Mouse (Mus musculus) naive thymus-derived CD4-positive, alpha-beta T cell, adult 2 months (primary cell): ENCODE results near the gene Hoga1.
"Not testable (repeated sequence)": the region's sequence is repeated elsewhere in the genome, so short reads cannot be mapped to it uniquely, and the experiment has no call there.

ENCODE experiments used
- DNase-seq: peaks from one replicate; pipeline ENCODE4 v3.0.0-alpha.2; 2011; ENCODE audit warnings: low read depth

Hoga1 gene

DNA sequence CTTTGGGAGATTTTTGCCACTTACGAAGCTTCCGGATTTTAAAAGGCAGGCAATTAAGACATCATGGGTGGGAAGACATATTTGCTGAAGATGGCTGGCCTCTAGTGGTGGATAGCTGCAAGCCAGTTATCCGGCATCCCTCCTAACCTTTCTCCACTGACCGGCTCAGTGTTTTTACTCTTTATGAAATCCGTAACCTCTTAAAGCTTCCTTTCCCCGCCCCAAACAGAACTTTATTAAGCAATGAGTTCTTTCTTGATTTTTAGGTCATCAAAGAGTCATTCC is 23.8 kb downstream of the Hoga1 start:
- no peak for DNase-seq

DNA sequence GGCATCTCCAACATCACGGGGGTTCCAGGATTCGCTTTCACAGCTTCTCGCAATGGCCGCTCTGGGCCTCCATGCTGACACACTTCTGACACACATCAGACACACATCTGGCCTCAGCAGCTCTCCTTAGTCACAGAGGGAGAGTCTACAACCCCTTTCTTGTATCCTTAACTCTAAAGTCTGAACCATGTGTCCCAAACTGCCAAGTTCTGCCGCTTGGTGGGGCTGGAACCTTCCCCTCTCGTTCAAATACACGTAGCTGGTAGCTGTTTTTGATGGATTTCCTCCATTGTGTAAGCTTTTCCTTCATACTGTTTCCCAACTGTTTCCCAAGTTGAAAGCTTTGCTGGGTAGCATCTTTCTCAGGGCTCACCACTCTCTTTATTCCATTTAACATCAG is 25.8 kb downstream of the Hoga1 start:
- DNase-seq: no peak

DNA sequence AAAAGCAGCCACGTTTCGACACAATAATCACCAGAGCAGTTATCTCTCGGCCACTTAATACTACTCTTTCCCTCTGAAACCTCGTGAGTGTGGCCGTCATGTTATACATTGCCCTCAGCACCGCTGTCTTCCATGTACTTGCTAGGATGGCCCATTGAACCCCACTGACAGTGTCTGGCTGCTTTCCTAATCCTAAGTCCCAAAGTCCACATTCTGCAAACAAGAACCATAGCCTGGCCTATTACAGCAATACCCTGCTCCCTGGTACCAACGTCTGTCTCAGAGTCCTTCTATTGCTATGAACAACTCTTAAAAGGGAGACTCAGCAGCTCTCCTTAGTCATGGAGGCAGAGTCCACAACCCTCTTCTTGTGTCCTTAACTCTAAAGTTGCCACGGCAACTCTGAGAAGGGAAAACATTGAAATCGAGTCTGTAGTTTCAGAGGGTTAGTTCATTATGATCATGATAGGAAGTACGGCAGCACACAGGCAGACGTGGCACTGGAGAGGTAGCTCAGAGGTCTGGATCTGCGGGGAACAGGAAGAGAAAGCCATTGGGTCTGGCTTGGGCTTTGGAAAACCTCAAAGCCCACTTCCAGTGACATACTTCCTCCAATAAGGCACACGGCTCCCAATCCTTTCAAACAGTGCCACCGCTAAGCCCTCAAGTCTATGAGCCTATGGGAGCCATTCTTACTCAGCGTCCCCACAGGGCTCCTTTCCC is 26.6 kb downstream of the Hoga1 start:
- no peak for DNase-seq

DNA sequence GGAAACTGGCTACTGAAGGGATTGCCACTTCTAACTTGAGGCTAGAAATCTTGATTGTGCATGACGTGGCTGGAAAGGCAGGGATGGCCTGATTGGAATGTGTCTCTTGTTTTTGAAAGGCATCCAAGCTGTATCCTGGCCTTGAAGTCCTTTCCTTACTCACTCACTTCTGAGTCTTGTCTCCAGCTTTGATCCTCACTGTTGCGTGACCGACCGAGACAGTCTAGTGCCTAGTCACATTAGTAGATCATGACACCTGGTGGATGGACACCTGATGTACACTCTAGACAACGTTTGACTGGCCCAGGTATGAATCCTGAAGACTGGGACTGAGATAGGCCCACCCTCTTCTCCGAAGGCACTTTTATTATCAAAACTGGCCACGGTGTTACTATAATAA is 27.4 kb downstream of the Hoga1 start:
- DNase-seq: no peak

DNA sequence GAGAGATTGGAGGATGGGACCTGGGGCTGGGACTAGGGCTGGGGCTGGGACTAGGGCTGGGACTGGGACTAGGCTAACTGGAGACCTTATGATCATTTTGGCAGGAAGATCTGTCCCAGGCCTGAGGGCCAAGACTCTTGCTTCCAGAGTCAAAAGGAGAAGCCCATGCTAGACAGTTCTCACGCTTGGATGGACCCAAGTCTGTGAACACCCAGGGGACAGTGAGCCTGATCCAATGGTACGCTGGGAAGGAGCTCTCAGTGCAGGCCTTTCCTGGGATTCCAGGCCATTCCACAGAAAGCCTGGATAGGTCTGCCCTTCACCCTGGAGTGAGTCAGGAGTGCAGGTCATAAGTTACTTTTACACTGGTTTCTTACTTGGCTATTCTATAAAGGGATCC is 29.6 kb downstream of the Hoga1 start:
- no peak for DNase-seq

DNA sequence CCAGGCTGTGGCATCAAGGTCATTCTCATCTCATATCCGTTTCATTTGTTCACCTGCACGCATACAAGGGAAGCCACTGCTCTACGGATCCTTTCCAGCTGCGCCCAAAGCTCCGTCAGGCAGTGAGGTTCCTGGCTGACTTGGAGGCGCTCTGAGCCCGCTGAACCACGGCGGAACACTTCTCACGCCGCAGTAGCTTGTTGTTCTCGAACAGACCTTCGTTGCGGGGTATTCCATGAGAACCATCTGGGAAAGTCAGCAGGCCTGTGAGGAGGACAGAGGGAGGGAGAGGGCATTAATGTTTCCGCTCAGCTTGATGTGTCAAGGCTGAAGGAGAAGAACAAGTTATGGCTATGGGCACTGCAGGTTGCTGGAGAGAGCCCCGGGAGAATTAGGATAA is 30.6 kb downstream of the Hoga1 start:
- DNase-seq: no peak

DNA sequence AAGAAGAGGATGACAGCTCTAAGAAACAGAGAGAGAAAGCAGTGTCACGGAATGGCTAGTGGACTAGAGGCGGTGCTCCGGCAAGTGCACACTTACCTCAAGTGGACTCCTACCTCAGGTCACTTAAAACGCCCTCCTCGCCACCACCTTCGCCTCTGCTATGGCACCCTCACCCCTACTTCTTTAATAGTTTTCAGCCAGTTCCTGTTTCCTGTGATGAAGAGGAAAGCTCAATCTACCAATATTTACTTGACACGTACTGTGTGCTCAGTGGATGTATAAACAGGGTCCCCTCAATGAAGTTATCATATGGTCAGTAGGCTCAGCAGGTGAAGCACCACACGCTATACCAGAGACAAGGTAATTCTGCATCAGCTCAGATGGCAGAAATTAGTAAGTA is 33.2 kb downstream of the Hoga1 start:
- no peak for DNase-seq

DNA sequence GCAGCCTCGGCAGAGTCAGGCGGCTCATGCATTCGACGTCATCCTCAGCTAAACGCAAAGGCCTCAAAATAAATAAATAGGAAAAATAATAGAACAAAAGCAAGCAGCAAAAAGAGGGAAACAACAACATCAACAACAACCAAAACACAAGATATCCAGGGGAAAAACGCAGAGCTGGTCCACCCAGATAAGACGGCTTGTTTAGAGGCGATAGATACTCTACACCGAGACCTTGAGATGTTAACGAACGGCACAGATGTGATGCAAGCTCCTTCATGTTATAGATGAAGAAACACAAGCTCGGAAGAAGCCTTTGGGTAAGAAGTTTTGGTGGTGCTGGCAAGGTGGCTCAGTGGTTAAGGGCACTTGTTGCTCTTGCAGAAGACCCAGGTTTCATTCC is 33.6 kb downstream of the Hoga1 start:
- no peak for DNase-seq

DNA sequence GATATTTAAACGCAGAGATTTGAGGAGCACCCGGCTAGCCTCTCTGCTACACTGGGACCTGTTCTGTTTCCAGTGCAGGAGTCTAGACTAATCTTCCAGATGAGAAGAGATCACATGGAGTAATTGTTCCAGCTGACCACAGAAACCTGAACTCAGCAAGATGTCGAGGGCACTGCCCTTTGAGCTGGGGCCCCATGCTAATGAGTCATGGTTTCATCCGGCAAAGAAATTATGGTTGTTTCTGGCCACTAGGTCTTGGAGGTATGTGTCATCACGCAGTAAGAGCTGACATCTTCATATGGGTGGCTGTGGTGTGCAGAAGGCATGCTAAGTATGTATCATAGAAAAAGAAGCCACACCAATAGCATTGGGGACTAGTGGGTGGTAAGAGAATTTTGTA is 34.5 kb downstream of the Hoga1 start:
- no peak for DNase-seq

DNA sequence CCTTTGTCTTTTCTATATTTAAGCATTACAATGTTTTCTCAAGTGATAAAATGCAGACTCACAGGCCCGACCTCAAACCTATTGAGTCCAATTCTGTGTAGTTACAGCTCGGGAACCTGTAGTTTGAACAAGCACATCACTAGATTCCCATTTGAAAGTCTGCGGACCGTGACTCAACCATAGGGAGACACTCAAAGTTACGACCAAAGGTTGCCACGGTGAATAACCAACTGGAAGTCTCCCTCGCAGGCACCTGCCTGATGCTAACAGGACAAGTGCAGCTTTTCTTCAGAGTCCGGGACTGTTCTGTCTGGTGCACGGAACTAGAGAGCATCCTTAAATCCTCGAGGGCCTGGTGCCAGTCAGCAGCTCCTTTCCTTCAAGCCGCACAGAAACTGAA is 35.1 kb downstream of the Hoga1 start:
- no peak for DNase-seq

DNA sequence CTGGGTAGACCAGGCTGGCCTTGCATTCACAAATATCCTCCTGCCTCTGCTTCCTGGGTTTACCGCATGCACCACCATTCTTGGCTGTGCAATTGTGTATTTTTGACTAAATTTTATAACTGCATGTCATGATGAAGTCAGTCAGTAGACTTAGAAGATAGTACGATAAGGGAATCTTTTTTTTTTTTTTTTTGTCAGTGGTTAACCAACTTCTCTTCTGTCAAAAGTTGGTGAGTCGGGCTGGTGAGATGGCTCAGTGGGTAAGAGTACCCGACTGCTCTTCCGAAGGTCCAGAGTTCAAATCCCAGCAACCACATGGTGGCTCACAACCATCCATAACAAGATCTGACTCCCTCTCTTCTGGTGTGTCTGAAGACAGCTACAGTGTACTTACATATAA is 36.2 kb downstream of the Hoga1 start:
- DNase-seq: not testable (repeated sequence)

DNA sequence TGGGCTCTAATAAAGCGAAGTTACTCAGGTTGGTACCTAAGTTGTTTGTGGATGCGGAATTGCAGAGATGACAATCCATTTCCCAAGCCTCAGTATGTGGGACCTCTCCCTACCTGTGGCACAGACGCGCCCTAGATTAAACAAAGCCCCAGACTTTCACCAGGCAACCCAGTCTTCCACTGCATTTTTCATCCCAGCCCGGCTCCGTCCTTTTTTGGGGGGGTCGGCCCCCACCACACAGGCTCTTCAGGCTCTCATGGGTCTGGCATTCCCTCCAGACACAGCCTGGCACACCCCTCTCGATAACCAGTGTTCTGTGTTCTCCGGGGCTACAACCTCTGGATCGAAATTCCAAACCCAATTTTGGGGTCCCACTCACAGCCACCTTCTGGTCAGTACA is 40.3 kb downstream of the Hoga1 start:
- no peak for DNase-seq

DNA sequence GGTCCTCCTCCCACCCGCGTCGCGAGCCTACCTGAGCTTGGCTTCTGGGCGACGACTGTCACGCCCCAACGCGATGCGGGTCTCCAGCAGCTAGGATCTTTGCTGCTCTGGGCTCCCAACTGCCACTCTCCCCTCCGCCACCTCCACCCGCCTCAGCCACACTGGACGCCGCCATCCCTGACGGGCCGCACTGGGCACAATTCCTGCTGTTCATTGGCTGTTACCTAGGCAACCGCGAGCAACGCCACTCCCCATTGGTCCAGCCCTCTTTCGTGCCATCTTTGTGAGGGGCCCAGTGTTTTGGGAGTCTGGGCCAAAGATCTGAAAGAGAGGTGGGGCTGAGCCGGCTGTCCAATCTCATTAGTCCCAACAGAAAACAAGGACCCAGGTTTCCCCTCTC is 40.8 kb downstream of the Hoga1 start, which contains the start of gene Morn4:
Morn4 (minus strand) TSS at position 192 of the 400 bp plus-strand sequence.
- no peak for DNase-seq

DNA sequence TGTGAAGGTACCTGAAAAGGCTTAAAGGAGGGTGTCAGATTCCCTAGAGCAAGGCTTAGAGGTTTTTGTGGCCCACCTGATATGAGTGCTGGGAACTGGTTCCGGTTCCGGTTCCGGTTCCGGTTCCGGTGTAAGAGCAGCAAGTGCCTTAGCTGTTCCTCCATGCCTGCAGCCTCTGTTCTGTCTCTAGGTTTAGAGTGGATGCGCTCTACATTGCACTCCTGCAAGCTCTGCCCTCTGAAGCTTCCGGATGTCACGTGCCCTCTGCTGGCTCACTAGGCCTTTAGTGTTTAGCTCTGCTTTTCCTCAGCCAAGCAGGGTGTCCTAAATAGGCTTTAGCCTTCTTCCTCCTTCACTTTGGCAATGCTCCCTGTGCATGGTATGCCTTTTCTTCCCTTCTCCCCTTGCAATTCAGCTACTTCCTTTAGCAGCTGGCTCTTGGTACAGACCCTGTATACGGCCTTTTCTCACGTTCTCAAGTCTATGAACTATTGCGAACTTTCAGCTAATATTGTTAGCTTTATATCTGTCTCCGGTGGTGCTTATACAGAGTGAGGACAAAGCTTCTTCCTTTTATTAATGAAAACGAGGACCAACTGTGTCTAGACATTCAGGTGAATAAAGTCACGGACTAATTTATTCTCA is 43.8 kb downstream of the Hoga1 start:
- DNase-seq: peak; percentile 85

DNA sequence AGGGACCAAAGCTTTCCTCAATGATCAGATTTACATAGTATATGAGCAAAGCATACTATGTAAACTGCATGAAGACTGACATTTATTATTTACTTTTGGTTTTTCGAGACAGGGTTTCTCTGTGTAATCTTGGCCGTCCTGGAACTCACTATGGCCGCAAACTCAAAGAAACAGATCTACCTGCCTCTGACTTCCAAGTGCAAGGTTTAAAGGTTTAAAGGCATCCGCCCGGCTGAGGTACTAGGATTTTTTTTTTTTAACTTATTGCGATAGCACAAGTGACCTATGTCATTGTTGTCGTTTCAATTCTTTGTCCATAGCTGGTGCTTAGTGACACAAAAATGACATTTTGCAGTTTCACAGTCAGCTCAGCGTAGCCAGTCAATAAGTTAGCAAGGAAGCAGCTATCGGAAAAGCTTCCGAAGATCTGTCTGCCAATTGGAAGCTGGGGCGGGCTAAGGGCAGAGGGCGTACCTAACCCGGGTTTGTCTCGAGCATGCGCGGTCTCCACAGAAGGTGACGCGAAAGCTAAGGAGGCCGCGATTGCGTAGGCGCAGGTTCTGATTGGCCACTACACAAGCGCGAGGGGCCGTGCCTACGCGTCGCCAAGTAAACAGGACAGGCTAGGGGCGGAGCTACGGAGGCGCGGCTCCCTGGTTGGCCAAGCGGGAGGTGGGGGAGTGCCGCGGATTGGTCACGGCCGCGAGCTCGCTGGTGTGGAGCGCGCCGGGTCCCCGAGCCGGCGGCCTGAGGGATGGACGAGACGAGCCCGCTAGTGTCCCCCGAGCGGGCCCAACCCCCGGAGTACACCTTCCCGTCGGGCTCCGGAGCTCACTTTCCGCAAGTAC is 44.6 kb downstream of the Hoga1 start, which contains the start of gene Pi4k2a:
Pi4k2a (plus strand) TSS at position 723 of the 848 bp plus-strand sequence.
- peak; percentile 100 for DNase-seq

DNA sequence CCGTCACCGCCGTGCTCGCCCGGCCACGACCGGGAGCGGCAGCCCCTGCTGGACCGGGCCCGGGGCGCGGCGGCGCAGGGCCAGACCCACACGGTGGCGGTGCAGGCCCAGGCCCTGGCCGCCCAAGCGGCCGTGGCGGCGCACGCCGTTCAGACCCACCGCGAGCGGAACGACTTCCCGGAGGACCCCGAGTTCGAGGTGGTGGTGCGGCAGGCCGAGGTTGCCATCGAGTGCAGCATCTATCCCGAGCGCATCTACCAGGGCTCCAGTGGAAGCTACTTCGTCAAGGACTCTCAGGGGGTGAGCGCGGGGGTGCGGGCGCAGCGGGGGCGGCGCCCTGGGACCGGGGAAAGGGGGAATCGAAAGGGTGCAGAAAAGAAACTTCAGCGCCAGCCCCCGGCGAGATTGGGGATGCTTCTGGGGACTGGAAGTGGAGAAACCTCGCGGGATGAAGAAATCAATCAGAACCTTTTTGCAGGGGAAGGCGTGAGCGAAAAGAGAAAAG is 45.3 kb downstream of the Hoga1 start:
- peak; percentile 64 for DNase-seq

DNA sequence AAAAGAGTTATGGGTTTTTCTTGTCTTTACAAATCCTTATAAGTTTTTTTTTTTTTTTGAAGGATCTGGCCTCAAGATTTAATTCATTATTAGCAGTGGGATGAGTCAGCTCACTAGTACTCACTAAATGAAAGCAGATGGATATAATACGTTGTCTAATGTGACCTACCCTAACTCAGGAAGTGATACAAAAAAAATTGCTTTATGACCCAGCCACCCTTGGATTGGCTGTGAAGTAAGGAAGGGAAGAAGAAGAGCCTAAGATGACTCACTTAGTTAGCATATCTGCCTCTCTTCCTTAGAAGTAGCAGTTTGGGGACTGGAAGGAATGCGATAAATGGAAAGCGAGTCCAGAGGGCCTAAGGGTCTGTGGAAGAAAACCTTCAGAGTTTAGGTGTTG is 54.0 kb downstream of the Hoga1 start:
- no peak for DNase-seq

DNA sequence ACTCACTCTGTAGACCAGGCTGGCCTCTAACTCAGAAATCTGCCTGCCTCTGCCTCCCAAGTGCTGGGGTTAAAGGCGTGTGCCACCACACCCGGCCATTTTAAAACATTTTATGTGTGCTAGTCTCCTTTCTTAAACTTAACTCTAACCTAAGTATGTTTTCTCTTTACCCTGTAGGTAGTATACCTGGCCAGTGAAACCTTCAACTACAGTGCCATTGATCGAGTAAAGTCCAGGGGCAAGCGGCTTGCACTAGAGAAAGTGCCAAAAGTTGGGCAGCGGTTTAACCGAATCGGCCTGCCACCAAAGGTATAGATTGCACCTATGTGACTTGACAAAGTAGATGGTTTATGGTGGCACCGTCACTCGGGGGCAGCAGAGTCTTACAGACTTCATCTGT is 59.3 kb downstream of the Hoga1 start:
- DNase-seq: no peak

DNA sequence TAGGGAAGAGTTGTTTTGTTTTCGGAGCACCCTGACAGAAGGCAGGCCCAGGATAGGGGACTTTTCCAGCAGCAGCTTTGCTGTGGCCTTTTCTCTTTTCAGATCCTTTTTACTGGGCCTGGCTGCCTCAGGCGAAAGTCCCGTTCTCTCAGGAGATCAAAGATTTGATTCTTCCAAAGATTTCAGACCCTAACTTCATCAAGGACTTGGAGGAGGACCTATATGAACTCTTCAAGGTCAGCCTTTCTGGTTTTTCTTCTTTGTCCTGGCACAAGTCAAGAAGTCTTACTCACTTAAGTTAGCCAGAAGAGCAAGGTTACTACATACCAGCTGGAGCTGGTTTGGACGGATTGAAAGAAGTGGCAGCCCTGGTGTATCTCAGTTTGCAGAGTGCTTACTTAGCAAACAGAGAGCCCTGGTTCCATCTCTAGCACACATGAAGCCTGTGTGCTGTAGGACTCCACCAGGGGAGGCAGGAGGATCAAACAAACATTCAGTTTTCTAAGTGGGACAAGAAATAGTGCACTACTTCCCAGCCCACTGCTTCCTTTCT is 70.4 kb downstream of the Hoga1 start:
- no peak for DNase-seq

DNA sequence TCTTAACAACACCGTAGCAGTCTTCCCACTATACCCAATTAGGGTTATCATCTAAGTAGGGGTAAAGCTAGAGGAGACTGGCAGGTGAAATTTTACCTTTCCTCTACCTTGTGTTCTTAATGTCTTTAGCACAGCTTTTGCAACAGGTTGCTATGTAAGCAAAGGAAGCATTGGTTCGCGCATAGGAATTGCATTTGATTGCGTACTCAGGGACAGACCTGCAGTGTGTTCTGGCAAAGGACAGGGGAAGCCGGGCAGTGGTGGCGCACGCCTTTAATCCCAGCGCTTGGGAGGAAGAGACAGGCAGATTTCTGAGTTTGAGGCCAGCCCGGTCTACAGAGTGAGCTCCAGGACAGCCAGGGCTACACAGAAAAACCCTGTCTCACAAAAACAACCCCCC is 72.7 kb downstream of the Hoga1 start:
- DNase-seq: no peak

DNA sequence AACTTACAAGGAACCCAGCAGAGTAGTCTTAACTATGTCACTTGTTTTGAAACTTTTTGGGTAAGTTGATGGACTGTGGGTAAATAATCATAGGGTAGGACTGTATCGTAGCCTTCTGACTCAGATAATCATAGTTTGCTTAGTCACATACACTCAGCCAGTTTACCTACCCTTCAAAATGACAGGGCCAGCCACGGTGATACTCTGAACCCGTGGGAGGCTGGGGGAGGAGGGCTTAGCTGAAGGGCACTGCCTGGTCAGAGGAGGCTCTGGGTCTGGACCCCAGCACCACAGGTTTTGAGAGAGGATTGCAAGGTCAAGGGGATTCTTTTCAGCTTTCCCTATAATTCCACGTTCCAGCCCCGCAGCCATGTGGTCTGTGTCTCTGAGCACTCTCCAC is 73.2 kb downstream of the Hoga1 start:
- DNase-seq: no peak

DNA sequence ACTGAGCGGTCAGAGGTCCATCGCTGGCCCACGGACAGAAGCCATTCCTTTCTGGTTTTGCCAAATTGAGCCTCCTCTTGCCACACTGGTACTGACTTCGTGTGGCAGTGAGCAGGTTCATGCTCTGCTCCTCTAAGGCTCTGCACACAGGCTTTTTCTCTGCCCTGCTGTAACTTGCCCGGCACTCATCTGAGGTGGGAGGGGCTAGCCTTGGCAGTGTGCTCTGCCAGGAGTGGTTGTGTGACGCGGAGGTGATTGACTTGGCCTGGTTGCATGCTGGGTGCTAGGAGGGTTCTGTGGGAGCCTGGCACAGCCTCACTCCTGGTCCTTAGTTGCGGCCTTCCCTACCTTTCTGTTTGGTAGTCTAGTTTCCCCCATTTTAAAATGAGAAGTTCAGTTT is 75.0 kb downstream of the Hoga1 start:
- DNase-seq: no peak
